ENCODE assay signal across 24 mouse cellular contexts in the genomic region with DNA sequence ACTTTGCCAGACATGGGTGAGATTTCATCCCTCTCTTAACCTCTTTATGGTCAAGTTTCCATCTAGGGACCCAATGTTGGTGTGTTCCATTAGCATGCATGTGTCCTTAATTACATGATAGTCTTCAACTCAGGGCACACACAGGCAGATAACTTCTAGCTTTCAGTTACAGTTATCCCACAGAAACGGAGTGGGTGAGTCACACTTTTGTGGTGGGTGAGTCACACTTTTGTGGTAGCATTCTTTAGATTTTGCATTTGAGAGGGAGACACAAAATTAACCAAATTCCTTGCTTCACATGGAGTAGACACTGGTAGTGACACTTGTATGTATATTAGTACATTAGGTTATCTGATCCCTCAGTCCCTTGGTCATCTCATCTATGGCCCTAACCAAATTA. TPM values are rescaled to one million over a fixed set of nuclear protein-coding genes. Genes with fewer than 3 reads are reported as not detected.
A peak's percentile ranks its signal among the peaks of the same experiment; 100 is the strongest.
DNase-seq lines count a peak whose midpoint lies in the region; ATAC-seq lines count a peak whose summit lies in the region.
"Had no signal": no experiment of that assay in that cellular context is flagged by ENCODE, and none has a peak within 500 bp of the region (broad histone marks: within the 10 kb centered on the region; RNA-seq: fewer than 3 reads in every experiment).

No protein-coding gene starts in this region.

- H3K4me3 ChIP-seq in forebrain, embryonic 14.5 days (ENCODE audit: low read depth, low read length): no peak overlapping the region
- H3K4me3 ChIP-seq: limb, embryonic 12.5 days; liver, embryonic 13.5 days; lung, embryonic 15.5 days; midbrain, embryonic 15.5 days had no signal

- no peak overlapping the region for H3K27ac ChIP-seq in forebrain, embryonic 14.5 days (ENCODE audit: low read depth, low read length)
- H3K27ac ChIP-seq: hindbrain, postnatal 0 days; limb, embryonic 12.5 days; liver, embryonic 13.5 days; lung, embryonic 15.5 days; midbrain, embryonic 15.5 days had no signal

- intact Hi-C loops in left cerebral cortex, postnatal 14 days (cut with DNase I): no loop called here

- H3K36me3 ChIP-seq in forebrain, embryonic 14.5 days (ENCODE audit: control insufficient read depth, insufficient read depth, low read length): no peaks in the 10 kb centered on the region
- H3K36me3 ChIP-seq: limb, embryonic 12.5 days; liver, embryonic 13.5 days; lung, embryonic 15.5 days; midbrain, embryonic 15.5 days had no signal

- ATAC-seq in cerebellum, adult (ENCODE audit: insufficient number of reproducible peaks, low FRiP score, low TSS enrichment): no peak
- no peak for ATAC-seq in forebrain, embryonic 14.5 days
- ATAC-seq: activated CD4-positive, CD25-positive, alpha-beta regulatory T cell, adult 4 months; hindbrain, postnatal 0 days; midbrain, embryonic 15.5 days had no signal

- H3K27me3 ChIP-seq in forebrain, embryonic 14.5 days (replicated peaks; ENCODE audit: control insufficient read depth, insufficient read depth, low read length): no peaks in the 10 kb centered on the region
- H3K27me3 ChIP-seq: limb, embryonic 12.5 days; liver, embryonic 13.5 days; lung, embryonic 15.5 days; midbrain, embryonic 15.5 days had no signal

- DNase-seq in frontal cortex, postnatal 36 days (ENCODE audit: low spot score in 2 of 2): peak; percentile 25 to 26
- no peak for DNase-seq in frontal cortex, postnatal 25 days (ENCODE audit: low spot score in 2 of 2)
- peak; percentile 96 for DNase-seq in 416B (ENCODE audit: low read depth)
- DNase-seq in NIH3T3 (ENCODE audit: low read depth): peak; percentile 59
- peak; percentile 5 to 9 for DNase-seq in left cerebral cortex, postnatal 14 days (ENCODE audit: low spot score in 2 of 2)
- no peak for DNase-seq in layer of hippocampus, postnatal 25 days (ENCODE audit: extremely low spot score in 1 of 2, low spot score in 1 of 2)
- DNase-seq in forebrain, embryonic 14.5 days (ENCODE audit: low spot score): no peak
- DNase-seq: cerebellum, adult 11-12 months; heart, postnatal 4 days; kidney, adult 8-10 months; kidney, postnatal 4 days; liver, embryonic 13.5 days; retina, postnatal 1 day; thymus, postnatal 14 days had no signal

- WGBS in forebrain, embryonic 14.5 days: 67% methylated on average over 1 of the region's 1 CpGs

- no peak overlapping the region for H3K9ac ChIP-seq in forebrain, embryonic 14.5 days (ENCODE audit: low read length)
- H3K9ac ChIP-seq: limb, embryonic 12.5 days; liver, embryonic 13.5 days; lung, embryonic 15.5 days; midbrain, embryonic 15.5 days had no signal

- no peak overlapping the region for H3K4me2 ChIP-seq in forebrain, embryonic 14.5 days (ENCODE audit: low read length)
- H3K4me2 ChIP-seq: limb, embryonic 12.5 days; liver, embryonic 13.5 days; lung, embryonic 15.5 days; midbrain, embryonic 15.5 days had no signal

- H3K9me3 ChIP-seq in forebrain, embryonic 14.5 days (replicated peaks; ENCODE audit: control insufficient read depth, low read length): no peaks in the 10 kb centered on the region
- H3K9me3 ChIP-seq: lung, embryonic 15.5 days; midbrain, embryonic 15.5 days had no signal

- no peaks in the 10 kb centered on the region for H3K4me1 ChIP-seq in forebrain, embryonic 14.5 days (ENCODE audit: control insufficient read depth, insufficient read depth, low read length)
- H3K4me1 ChIP-seq: limb, embryonic 12.5 days; liver, embryonic 13.5 days; lung, embryonic 15.5 days; midbrain, embryonic 15.5 days had no signal

RNA-seq across cellular contexts. Expression of gene Ces2b, which starts 44.3 kb away (rescaled TPM):
- total RNA-seq in left cerebral cortex, postnatal 14 days (2021): under 1 TPM; 0.46 to 0.47 TPM
- under 1 TPM; 0.16 to 0.30 TPM for total RNA-seq in layer of hippocampus, postnatal 25 days (2021)
- 0.20 and 0.32 TPM in 2 replicates for polyA plus RNA-seq in forebrain, embryonic 14.5 days (2014; fragmentation: Nextera tagmentation; extraction: Ambion mirVana)
- polyA plus RNA-seq: activated CD4-positive, CD25-positive, alpha-beta regulatory T cell, adult 4 months; heart, embryonic 14.5 days; limb, embryonic 12.5 days had no signal

RNA-seq across cellular contexts. Expression of gene Ces2a, which starts 53.2 kb away (rescaled TPM):
- total RNA-seq in left cerebral cortex, postnatal 14 days (2021): not detected
- not detected for total RNA-seq in layer of hippocampus, postnatal 25 days (2021)
- not detected in 2 replicates for polyA plus RNA-seq in forebrain, embryonic 14.5 days (2014; fragmentation: Nextera tagmentation; extraction: Ambion mirVana)
- total RNA-seq: gastrocnemius, postnatal 4 days; heart, postnatal 4 days; hindbrain, postnatal 0 days; layer of hippocampus, postnatal 10 days had no signal
- polyA plus RNA-seq: activated CD4-positive, CD25-positive, alpha-beta regulatory T cell, adult 4 months; embryonic facial prominence, embryonic 11.5 days; heart, embryonic 14.5 days; hindbrain, postnatal 0 days; limb, embryonic 12.5 days; lung, embryonic 15.5 days; midbrain, embryonic 15.5 days had no signal

RNA-seq across cellular contexts. Expression of gene Ces2c, which starts 59.8 kb away (rescaled TPM):
- not detected for total RNA-seq in left cerebral cortex, postnatal 14 days (2021)
- total RNA-seq in layer of hippocampus, postnatal 25 days (2021): not detected
- polyA plus RNA-seq in forebrain, embryonic 14.5 days (2014; fragmentation: Nextera tagmentation; extraction: Ambion mirVana): not detected in 2 replicates
- total RNA-seq: heart, postnatal 4 days; hindbrain, postnatal 0 days; layer of hippocampus, postnatal 10 days had no signal
- polyA plus RNA-seq: embryonic facial prominence, embryonic 11.5 days; heart, embryonic 14.5 days; hindbrain, postnatal 0 days; limb, embryonic 12.5 days; liver, embryonic 13.5 days; lung, embryonic 15.5 days; midbrain, embryonic 15.5 days had no signal

Comparison
In these comparisons a context has a peak if more than half of its experiments do, and no peak if none do; other contexts are left out.
1. DNase-seq: peak in frontal cortex, postnatal 36 days (2 of 2), 416B (single experiment), NIH3T3 (single experiment) and left cerebral cortex, postnatal 14 days (2 of 2); none in frontal cortex, postnatal 25 days (0 of 2), layer of hippocampus, postnatal 25 days (0 of 2) and forebrain, embryonic 14.5 days (single experiment).